Mouse (Mus musculus) 3134 (cell line): ENCODE measurements around the gene Dcaf8.

ENCODE experiments used
- DNase-seq: peaks from one replicate; pipeline ENCODE4 v3.0.0-alpha.2; 2011; ENCODE audit warnings: low spot score; ENCODE audit not compliant: insufficient read length; ENCODE audit errors: extremely low read depth

Dcaf8 gene

DNA sequence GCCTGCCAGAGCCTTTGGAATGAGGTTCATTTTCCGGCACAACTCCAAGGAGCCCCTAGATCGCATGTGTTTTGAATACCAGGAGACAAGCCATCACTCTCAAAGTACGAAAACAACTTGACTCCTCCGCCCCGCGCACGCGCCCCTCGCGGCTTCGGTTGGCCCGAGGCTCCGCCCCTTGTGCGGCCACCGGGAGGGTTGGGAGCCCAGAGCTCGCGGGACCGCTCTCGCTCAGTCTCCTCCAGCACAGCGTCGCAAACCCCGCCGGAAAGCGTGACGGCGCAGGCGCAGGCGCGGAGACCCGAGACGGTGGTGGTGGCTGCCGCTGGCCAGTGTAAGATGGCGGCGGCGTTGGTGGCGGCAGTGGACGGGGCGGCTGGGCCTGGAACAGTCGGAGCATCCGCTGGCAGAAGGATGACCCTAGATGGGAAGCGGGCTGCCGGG is at the start of gene Dcaf8:
TSS of gene Dcaf8 (plus strand) at position 250 of the 444 bp plus-strand sequence.
- DNase-seq, result peak; percentile 98

DNA sequence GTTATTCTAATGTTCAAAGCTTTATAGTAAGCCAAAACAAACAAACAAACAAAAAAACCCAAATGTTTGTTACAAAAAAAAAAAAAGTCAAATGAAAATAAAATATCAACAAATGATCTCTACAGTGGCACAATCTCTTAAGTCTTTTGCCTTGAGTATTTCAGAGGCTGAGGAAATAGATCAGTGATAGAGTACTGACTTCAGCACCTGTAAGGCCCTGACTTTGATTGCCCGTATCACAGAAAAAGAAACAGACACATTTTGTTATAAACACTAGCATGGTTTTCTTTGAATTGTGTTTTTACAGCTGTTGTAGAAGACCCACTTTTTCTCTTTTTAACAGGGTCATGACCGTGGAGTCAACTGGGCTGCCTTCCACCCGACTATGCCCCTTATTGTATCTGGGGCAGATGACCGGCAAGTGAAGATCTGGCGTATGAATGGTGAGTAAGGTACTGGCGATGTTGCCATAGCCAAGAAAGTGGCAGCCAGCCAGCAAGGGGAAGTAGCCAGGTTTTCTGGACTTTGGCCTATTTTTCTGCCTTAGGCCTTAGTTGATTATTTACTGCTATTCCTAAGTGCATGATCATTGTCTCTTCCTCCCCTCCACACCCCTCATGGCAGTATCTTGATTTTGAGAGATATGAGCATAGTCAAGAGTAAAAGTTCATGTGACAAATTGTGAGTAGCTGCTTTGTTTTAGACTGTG is 48.4 kb upstream of the Dcaf8 start:
- DNase-seq, result no peak

DNA sequence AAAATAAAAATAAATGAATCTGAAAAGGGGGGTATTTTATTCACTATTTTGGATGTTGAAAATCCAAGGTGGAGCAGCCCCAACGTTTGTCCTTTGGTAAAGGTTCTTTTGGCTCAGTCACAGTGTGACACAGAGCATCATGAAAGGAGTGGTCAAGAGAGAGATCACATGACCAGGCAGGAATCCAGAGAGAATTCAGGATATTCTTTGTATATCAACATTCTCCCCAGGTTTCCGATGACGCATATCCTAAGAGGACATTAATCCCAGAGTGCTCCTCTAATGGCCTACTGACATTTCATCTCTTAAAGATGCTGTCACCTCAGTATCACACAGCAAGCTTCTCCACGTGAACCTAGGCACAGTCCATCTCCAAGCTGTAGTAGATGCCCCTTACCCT is 44.3 kb upstream of the Dcaf8 start:
- DNase-seq, result no peak

DNA sequence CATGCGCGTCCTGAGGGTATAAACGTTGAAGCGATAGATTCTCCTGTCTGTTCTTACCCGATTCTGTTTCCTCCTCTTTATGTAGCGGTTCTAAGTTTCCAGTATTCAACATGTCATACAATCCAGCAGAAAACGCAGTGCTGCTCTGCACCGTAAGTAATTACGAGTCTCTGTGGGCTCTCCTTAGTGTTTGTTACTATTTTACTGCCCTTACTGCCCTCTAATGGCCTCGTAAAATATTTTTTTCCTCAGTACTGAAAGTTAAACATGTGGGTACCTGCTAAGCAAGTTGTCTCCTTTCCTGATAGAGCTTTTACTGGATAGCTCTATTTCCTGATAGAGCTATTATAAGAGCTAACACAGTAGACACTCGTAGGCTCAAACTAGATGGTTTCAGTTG is 42.8 kb upstream of the Dcaf8 start:
- DNase-seq, result no peak

DNA sequence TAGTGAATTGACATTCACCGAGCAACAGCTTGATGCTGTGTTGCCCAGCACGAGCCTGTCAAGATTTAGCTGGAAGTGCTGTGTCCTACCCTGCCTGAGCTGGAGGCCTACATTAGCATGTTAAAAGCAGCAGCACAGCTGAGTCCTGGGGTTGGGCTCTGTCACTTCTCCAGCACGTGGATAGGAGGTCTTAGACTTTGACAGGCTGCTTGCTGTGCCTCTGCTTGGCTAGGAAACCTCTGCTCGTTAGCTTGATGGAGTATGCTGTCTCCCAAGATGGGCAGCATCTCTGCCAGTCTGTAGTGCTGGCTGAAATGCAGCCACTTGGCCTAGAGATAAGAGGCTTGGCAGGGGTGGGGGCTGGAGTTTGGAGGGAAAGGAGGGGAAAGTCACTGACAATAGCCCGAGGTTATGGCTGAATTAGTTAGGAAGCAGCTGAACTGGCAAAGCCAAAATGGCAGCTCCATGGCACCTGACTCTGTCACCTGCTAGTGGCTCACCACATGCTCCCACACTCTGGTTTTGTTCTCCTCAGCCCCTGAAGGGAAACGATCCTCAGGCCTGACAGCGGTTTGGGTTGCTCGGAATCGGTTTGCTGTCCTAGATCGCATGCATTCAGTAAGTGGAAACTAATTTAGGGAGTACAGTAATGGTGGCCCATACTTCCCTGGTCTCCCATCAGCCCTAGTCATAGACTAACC is 40.0 kb upstream of the Dcaf8 start:
- no peak for DNase-seq

GRCm38 (mm10) chr1:172116948-172117347 is 30.9 kb upstream of the Dcaf8 start:
- no peak for DNase-seq

DNA sequence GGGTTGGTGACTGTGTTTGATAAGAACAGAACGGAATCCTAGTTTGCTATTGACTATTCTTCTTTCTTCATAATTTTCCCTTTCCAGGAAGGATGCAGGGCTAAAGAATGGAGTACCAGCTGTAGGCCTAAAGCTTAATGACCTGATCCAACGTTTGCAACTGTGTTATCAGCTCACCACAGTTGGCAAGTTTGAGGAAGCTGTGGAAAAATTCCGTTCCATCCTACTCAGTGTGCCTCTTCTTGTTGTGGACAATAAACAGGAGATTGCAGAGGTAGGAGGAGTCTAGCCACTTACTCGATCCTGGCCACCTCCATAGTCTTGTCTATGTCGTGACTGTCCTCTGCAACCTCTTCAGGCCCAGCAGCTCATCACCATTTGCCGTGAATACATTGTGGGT is 28.8 kb upstream of the Dcaf8 start:
- DNase-seq, result no peak

- peak; percentile 39 for DNase-seq
These were observed 28.2 kb upstream of the Dcaf8 start for GRCm38 (mm10) chr1:172119720-172120119.

- DNase-seq, result no peak
These were observed 25.2 kb upstream of the Dcaf8 start for GRCm38 (mm10) chr1:172122671-172123070.

GRCm38 (mm10) chr1:172124572-172124971 is 23.3 kb upstream of the Dcaf8 start:
- DNase-seq, result no peak

DNA sequence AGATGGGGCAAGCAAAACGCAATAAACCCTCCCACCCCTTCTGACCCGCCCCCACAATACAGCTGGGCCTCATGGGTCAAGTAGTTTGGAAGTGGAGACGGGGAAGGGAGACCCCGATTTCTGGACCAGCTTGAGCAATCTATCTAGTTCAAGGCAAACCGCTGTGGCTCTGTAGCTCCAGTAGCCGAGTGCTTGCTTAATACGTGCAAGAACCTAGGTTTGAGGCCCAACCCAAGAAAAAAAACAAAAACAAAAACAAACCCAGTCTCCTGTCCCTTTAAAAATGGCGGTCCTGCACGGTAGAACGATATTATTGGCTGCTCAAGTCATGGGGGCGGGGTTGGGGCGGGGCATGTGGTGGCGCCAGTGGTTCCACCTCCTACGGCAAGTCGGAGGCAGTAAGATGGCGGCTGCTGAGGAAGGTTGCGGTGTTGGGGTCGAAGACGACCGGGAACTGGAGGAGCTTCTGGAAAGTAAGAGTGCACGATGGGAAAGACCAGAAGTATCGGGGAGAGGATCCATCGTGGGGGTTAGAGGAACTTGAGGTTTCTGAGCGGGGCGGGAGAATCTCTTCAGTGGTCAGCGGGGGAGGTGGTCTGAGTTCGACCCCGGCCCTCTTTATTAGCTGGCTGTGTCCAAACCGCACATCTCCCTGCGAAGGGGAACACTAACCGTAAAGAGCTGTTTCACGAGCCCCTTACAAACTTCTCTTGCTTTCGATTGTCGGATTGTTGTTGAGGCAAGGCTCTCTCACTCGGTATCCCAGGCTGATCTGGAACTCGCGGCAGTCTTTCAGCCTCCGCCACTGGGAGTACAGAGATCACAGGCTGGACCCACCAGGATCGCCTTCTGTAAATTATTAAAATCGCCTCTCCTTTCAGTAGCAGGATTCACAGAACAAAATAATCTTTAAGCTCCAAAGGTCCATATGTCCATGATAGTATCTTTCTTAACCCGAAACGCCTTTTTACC is 21.2 kb upstream of the Dcaf8 start, which contains the start of gene Pex19:
TSS of gene Pex19 (plus strand) at position 380 of the 972 bp plus-strand sequence.
- peak; percentile 91 for DNase-seq

DNA sequence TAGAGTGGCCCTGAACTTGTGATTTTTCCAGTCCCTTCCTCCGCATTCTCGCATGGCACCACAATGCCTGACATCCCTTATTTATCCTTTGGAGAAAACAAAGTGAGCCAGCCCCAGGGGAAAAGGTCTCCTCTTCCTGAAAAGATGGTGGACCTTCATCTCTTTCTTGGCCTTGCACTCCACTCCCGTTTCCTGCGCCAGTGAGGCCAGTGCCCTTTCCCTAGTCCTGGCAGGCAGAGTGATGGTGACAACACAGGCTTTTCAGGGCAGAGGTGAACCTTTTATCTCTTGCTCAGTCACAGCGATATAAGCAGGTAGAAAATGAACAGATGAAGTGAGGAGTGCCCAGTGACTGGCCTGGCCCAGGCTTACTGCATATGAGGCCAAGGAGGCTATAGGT is 20.4 kb upstream of the Dcaf8 start:
- no peak for DNase-seq

- DNase-seq, result no peak
These were observed 19.3 kb upstream of the Dcaf8 start for GRCm38 (mm10) chr1:172128563-172128962.

DNA sequence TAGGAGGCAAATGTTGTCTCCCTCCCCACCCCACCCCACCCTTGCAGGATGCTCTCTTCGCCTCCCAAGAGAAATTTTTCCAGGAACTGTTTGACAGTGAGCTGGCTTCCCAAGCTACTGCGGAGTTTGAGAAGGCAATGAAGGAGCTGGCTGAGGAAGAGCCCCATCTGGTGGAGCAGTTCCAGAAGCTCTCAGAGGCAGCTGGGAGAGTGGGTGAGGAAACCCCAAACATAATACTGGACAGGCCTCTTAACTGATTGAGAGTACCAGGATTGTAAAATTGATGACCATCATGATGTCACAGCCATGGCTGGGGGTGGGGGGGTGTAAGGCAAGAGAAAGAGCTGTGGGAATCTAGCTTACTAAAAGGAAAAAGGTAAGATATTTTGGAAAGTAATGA is 18.8 kb upstream of the Dcaf8 start:
- DNase-seq, result no peak

DNA sequence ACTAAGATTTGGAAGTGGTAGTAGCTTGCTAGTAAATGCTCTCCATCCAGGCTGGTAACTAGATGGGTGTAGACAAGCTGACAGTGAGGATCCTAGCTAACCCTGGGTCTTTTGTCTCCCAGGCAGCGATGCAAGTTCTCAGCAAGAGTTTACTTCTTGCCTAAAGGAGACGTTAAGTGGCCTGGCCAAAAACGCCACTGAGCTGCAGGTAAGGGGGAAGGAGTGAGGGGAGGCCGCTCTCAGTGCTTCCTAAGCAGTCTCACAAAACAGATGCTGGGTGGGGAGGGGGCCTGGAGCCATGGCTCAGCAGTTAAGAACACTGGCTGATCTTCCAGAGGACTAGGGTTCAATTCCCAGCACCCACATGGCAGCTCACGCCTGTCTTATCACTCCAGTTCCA is 18.1 kb upstream of the Dcaf8 start:
- DNase-seq, result no peak

GRCm38 (mm10) chr1:172132319-172132718 is 15.6 kb upstream of the Dcaf8 start:
- no peak for DNase-seq

GRCm38 (mm10) chr1:172133535-172133934 is 14.3 kb upstream of the Dcaf8 start:
- DNase-seq, result no peak

- DNase-seq, result no peak
These were observed 13.8 kb upstream of the Dcaf8 start for GRCm38 (mm10) chr1:172134072-172134471.

- DNase-seq, result no peak
These were observed 7.7 kb upstream of the Dcaf8 start for GRCm38 (mm10) chr1:172140160-172140559.

DNA sequence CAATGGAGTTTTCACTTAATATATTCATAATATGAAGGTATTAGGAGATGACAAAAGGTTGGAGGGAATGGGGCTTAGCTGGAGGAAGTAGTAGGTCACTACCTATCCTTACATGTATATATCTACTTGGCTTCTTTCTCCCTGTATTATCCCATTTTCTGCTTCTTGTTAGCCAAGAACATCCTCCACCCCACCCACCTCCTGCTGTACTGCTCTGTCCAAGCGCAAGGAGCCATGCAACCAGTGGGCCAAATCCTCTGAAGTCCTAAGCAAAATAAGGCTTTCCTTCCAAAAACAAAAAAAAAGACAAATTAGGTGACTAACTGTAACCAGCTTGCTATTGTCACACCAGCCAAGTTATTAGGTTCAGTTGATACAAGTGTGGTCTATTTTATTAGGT is 7.1 kb upstream of the Dcaf8 start:
- no peak for DNase-seq

GRCm38 (mm10) chr1:172141529-172141928 is 6.4 kb upstream of the Dcaf8 start:
- no peak for DNase-seq
